Mouse (Mus musculus) forebrain, embryonic 11.5 days (tissue): Measurements from ENCODE around the gene Kif26b. TPM values are rescaled to one million over a fixed set of nuclear protein-coding genes. Genes with fewer than 3 reads are reported as not detected.

ENCODE experiments used
- ATAC-seq: fragments of 200-750 bp; cut with Nextera tagmentation; replicated peaks from 2 replicates; pipeline ENCODE4 v1.8.0; 2017; ENCODE audit warnings: moderate TSS enrichment; ENCODE audit not compliant: low FRiP score
- DNase-seq: peaks from one replicate; pipeline ENCODE4 v3.0.0-alpha.2; 2017; ENCODE audit warnings: low spot score
- H3K27ac ChIP-seq: fragments of 300-500 bp; sonication (generic); 2 replicates; pipeline ENCODE4 v1.5.1; 2014; ENCODE audit warnings: low read depth, low read length
- H3K27me3 ChIP-seq: fragments of 300-500 bp; sonication (generic); 2 replicates; pipeline ENCODE4 v1.6.1; 2014; ENCODE audit warnings: mild to moderate bottlenecking, low read length, mixed read lengths; ENCODE audit not compliant: control insufficient read depth, insufficient read depth
- H3K36me3 ChIP-seq: fragments of 300-500 bp; sonication (generic); 2 replicates; pipeline ENCODE4 v1.6.1; 2014; ENCODE audit warnings: mild to moderate bottlenecking, low read length, moderate library complexity, mixed read lengths; ENCODE audit not compliant: control insufficient read depth, insufficient read depth
- H3K4me1 ChIP-seq: fragments of 300-500 bp; sonication (generic); replicated peaks from 2 replicates; pipeline ENCODE4 v1.6.1; 2014; ENCODE audit warnings: low read length, mixed read lengths; ENCODE audit not compliant: control insufficient read depth, insufficient read depth
- H3K4me2 ChIP-seq: fragments of 300-500 bp; sonication (generic); 2 replicates; pipeline ENCODE4 v1.6.1; 2014; ENCODE audit warnings: low read depth, mild to moderate bottlenecking, low read length, moderate library complexity, mixed read lengths; ENCODE audit not compliant: severe bottlenecking
- H3K4me3 ChIP-seq: fragments of 300-500 bp; sonication (generic); 2 replicates; pipeline ENCODE4 v1.5.1; 2014; ENCODE audit warnings: low read depth, low read length
- H3K9ac ChIP-seq: fragments of 300-500 bp; sonication (generic); 2 replicates; pipeline ENCODE4 v1.6.1; 2014; ENCODE audit warnings: low read length
- H3K9me3 ChIP-seq: fragments of 300-500 bp; sonication (generic); 2 replicates; pipeline ENCODE4 v1.6.1; 2016; ENCODE audit warnings: low read length, mixed read lengths; ENCODE audit not compliant: control insufficient read depth
- WGBS: fragments of 180-500 bp; shearing (Covaris S2); extraction: QIAGEN DNeasy Blood & Tissue Kit; methylation state at CpG from one replicate; pipeline ENCODE4 v1.1.7; 2014; 5-methylcytosine and 5-hydroxymethylcytosine counted together
- polyA plus RNA-seq: library from polyadenylated mRNA; unstranded; fragments of >200 nt; fragmentation: Nextera tagmentation; extraction: Ambion mirVana; gene quantifications from 2 replicates; pipeline ENCODE4 v1.2.1, GENCODE M21; 2014

Gene Kif26b
- polyA plus RNA-seq, 1 experiment from 2014 or later: 8.1 TPM

DNA sequence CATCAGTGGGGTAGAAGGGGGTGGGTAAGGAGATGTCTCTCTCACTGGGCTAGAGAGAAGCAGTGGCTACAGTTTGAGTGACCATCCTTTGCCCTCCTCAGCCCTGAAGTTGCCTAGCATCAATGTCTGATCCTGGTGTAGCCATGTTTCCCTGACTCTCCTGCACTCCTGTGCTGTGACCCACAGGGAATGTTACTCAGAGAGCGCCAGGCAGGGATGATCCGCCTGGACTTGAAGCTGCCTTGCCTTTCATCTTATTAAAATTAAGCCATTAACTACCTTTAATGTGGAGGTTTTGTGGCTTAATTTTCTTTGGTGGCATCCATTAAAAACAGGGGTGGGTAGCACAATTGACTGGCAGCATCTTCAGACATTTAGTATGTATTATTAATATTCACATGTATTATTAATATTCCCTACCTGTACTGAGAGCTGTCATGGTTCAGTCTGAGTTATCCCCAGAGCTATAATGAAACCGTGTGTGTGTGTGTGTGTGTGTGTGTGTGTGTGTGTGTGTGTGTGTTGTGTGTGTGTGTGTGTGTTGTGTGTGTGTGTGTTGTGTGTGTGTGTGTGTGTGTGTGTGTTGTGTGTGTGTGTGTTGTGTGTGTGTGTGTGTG lies 233.3 kb downstream of the Kif26b start:
- Histone ChIP-seq H3K4me1 (no peaks in the 10 kb centered on the region; the same call in 1 of the 2 replicates), H3K27ac (no peak overlapping the region), H3K9me3 (no peaks in the 10 kb centered on the region), H3K27me3 (no peaks in the 10 kb centered on the region), H3K9ac (no peak overlapping the region), H3K36me3 (no peaks in the 10 kb centered on the region), H3K4me2 (no peak overlapping the region), H3K4me3 (no peak overlapping the region)
- DNase-seq (no peak), ATAC-seq (no peak)
- 86% methylated on average over 3 of the region's 3 CpGs for WGBS

DNA sequence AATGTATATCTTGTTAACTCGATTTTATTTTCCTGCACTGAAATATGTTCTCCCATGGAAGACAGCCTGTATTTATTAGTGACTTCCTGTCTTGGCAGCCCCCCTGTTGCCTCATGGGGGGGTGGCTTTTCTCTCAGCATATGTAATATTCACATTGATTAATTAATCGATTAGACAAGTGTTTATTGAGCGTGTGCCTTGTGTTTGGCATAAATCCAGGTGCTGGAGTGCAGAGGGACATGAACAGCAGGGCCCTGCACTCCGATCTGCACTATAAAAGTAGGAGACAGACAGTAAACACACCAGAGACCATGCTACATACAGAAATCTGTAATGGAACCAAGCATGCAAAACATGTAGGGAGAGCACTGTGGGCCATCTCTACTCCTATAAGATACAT lies 236.0 kb downstream of the Kif26b start:
- Histone ChIP-seq H3K9me3 (no peaks in the 10 kb centered on the region), H3K9ac (no peak overlapping the region)

DNA sequence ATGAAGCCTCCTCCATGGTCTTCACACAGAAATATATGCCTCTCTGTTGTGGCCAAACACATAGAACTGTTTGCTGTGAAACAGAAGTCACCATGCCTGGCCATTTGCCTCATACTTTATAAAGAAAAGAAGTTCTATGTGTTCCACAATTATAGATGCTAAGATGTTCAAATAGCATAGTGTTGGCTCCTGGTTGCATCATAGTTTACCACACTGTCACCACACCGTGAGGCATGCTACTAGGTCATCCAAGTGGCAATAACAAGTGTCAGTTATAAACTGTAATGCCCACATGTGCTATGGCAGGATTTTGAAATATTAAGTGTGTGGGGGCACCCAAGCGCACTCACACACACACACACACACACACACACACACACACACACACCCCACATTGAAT lies 236.7 kb downstream of the Kif26b start:
- Histone ChIP-seq H3K4me1 (no peaks in the 10 kb centered on the region), H3K27ac (no peak overlapping the region), H3K9ac (no peak overlapping the region), H3K36me3 (no peaks in the 10 kb centered on the region), H3K4me3 (no peak overlapping the region), H3K4me2 (no peak overlapping the region), H3K27me3 (no peaks in the 10 kb centered on the region), H3K9me3 (no peaks in the 10 kb centered on the region)
- no peak for DNase-seq
- WGBS: 88% methylated on average over 2 of the region's 2 CpGs
- ATAC-seq: no peak

More for the DNA sequence above, 236.0 kb downstream of the Kif26b start:
- ATAC-seq (no peak), DNase-seq (no peak)
- H3K27ac ChIP-seq: no peak overlapping the region
- H3K27me3 ChIP-seq: no peaks in the 10 kb centered on the region
- H3K36me3 ChIP-seq: no peaks in the 10 kb centered on the region
- no peak overlapping the region for H3K4me3 ChIP-seq
- H3K4me2 ChIP-seq: no peak overlapping the region
- WGBS: 80% methylated on average over 4 of the region's 4 CpGs
- H3K4me1 ChIP-seq: no peaks in the 10 kb centered on the region

DNA sequence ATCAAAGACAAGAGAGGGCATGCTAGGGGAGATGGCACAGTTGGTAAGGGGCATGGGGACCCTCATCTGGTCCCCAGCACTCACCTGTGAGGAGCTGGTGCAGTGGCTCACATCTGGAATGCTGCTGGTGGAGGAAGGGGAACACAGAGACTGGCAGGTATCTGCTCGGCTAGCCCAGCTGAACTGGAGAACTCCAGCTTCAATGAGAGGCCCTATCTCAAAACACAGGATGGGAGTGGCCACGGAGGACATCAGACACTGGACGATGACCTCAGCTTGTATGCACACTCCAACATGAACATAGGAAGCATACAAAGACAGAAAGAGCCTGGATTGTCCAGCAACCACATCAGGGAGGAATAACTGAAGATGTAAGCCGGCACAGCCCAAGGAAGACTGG lies 240.1 kb downstream of the Kif26b start:
- WGBS: 86% methylated on average over 4 of the region's 4 CpGs
- H3K4me2 ChIP-seq: no peak overlapping the region
- H3K36me3 ChIP-seq: no peaks in the 10 kb centered on the region
- DNase-seq (no peak), ATAC-seq (no peak)
- no peak overlapping the region for H3K4me3 ChIP-seq
- no peaks in the 10 kb centered on the region for H3K9me3 ChIP-seq
- no peaks in the 10 kb centered on the region for H3K27me3 ChIP-seq
- H3K27ac ChIP-seq: no peak overlapping the region
- H3K4me1 ChIP-seq: no peaks in the 10 kb centered on the region
- no peak overlapping the region for H3K9ac ChIP-seq

DNA sequence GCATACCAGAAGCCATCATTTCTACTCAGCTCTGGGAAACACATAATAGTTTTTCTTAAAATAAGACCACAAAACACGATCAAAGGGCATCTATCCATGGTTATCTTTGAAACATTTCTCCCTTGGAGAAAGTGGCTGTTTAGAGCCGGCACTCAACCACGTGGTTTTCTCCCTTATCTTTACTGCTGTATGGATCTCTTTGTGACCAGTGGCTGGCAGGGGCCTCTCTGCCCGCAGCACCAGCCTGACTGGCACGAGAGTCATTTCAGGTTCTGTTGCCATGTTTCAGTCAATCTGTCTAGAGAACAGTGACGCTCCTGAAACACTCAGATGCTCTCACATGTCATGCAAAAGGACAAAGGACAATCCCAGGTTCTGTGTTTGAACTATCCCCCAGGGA lies 241.1 kb downstream of the Kif26b start:
- H3K36me3 ChIP-seq: no peaks in the 10 kb centered on the region
- no peaks in the 10 kb centered on the region for H3K9me3 ChIP-seq
- no peaks in the 10 kb centered on the region for H3K27me3 ChIP-seq
- no peak overlapping the region for H3K4me2 ChIP-seq
- WGBS: 84% methylated on average over 6 of the region's 6 CpGs
- no peak overlapping the region for H3K9ac ChIP-seq
- ATAC-seq (no peak), DNase-seq (no peak)
- H3K27ac ChIP-seq: no peak overlapping the region
- H3K4me1 ChIP-seq: no peaks in the 10 kb centered on the region
- no peak overlapping the region for H3K4me3 ChIP-seq

DNA sequence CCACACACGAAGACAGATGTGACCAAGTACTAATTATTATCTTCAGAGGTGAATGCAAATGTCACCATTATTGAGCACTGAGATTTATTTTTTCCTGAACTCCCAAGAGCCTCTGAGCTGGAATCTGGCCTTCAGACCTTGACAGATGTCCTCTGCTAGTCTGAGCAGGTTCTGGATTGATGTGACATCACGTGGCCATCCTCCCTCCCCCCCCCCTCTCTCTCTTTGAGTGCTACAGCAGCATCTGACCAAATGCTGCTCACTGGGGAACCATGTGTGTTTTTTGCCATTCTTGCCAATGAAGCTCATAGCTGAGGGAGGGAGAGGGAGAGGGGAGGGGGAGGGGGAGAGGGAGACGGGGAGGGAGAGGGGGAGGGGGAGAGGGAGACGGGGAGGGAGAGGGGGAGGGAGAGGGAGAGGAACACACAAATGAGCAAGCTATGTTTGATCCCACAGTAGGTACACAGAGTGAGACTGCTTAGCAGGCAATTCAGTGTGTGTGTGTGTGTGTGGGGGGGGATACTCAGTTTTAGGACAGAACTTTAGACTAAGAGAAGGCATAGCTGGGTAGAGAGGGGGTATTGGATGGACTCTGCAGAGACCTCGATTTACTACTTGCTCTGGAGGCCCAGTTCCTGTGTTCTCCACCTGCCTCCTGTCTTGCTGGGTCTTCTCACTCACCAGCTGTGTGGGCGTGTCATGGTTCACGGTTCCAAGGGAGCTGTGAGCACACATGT lies 241.9 kb downstream of the Kif26b start:
- no peak overlapping the region for H3K27ac ChIP-seq
- no peak overlapping the region for H3K4me2 ChIP-seq
- ATAC-seq: no peak
- WGBS: 67% methylated on average over 6 of the region's 7 CpGs
- H3K4me1 ChIP-seq: no peaks in the 10 kb centered on the region
- H3K27me3 ChIP-seq: no peaks in the 10 kb centered on the region
- DNase-seq: no peak
- H3K9me3 ChIP-seq: no peaks in the 10 kb centered on the region
- no peaks in the 10 kb centered on the region for H3K36me3 ChIP-seq
- no peak overlapping the region for H3K4me3 ChIP-seq
- no peak overlapping the region for H3K9ac ChIP-seq

DNA sequence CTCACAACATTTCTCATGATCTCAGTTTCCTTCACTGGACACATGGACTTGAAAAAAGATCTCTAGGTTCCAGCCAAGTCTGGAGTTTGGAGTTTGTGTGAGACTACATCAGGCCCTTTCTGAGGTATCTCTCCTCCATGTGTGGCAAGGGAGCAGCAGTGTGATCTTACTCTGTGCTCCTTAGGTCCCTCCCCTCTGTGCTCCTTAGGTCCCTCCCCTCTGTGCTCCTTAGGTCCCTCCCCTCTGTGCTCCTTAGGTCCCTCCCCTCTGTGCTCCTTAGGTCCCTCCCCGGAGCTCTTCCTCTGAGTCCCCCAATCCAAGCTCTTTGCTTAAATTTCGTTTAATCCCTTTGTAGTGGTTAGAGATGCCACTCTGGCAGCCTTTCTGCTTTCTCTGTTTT lies 250.8 kb downstream of the Kif26b start:
- ATAC-seq (no peak), DNase-seq (no peak)
- Histone ChIP-seq H3K27ac (no peak overlapping the region), H3K9ac (no peak overlapping the region), H3K36me3 (no peaks in the 10 kb centered on the region), H3K4me3 (no peak overlapping the region), H3K4me2 (no peak overlapping the region), H3K4me1 (no peaks in the 10 kb centered on the region), H3K9me3 (no peaks in the 10 kb centered on the region), H3K27me3 (no peaks in the 10 kb centered on the region)
- WGBS: 18% methylated on average over 2 of the region's 2 CpGs

DNA sequence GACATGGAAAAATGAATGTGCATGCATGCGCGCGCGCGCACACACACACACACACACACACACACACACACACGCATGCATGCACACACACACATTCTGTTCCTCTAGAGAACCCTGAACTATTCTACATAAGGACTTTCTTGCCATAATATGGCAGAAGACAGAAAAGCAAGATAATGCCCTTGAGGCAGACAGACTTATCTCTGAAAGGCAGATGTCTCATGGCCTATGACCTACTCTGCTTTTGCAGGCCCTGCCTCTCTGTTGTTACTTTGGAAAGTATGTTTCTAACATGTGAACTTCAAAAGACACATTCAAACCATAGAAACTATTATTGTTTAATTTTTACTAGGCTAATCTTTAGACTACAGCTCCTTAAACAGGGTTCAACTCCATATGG lies 255.1 kb downstream of the Kif26b start:
- Histone ChIP-seq H3K27ac (no peak overlapping the region), H3K27me3 (no peaks in the 10 kb centered on the region), H3K9me3 (no peaks in the 10 kb centered on the region), H3K4me1 (no peaks in the 10 kb centered on the region), H3K4me3 (no peak overlapping the region), H3K4me2 (no peak overlapping the region), H3K36me3 (no peaks in the 10 kb centered on the region), H3K9ac (no peak overlapping the region)
- WGBS: 97% methylated on average over 6 of the region's 6 CpGs
- no peak for DNase-seq
- no peak for ATAC-seq

DNA sequence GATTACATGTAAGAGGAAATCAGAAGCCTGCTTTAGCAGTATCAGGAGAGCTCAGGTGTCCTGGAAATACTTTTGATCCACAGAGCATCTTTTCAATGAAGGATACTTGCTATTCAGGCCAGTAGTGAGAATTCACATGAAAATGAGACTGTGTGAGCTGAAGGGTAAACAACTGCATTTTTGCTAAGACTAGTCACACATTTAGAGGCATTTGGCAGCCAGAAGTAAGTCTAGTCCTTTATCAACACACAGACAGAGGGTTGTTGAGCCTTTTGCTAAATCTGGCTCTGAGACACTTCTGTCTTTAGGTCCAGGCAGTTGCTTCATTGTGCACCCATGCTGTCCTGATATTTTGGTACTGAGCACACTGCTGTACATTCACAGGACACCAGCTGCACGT lies 262.3 kb downstream of the Kif26b start:
- WGBS: 73% methylated on average over 1 of the region's 1 CpGs
- H3K4me1 ChIP-seq: no peaks in the 10 kb centered on the region
- no peak for ATAC-seq
- H3K9ac ChIP-seq: no peak overlapping the region
- H3K27ac ChIP-seq: no peak overlapping the region
- no peaks in the 10 kb centered on the region for H3K27me3 ChIP-seq
- H3K4me2 ChIP-seq: no peak overlapping the region
- no peak overlapping the region for H3K4me3 ChIP-seq
- DNase-seq: no peak
- no peaks in the 10 kb centered on the region for H3K9me3 ChIP-seq
- no peaks in the 10 kb centered on the region for H3K36me3 ChIP-seq
